Mouse (Mus musculus) forebrain, embryonic 16.5 days (tissue): ENCODE measurements around the gene Crabp1. TPM values are rescaled to one million over a fixed set of nuclear protein-coding genes. Genes with fewer than 3 reads are reported as not detected.

Experiments
- ATAC-seq: fragments of 200-750 bp; cut with Nextera tagmentation; 2 replicates; pipeline ENCODE4 v1.8.0; 2017; ENCODE audit warnings: mild to moderate bottlenecking, moderate library complexity
- H3K27ac ChIP-seq: fragments of 300-500 bp; sonication (generic); 2 replicates; pipeline ENCODE4 v1.5.1; 2014; ENCODE audit warnings: low read length, control low read depth
- H3K27me3 ChIP-seq: fragments of 300-500 bp; sonication (generic); replicated peaks from 2 replicates; pipeline ENCODE4 v1.6.1; 2014; ENCODE audit warnings: low read length; ENCODE audit not compliant: control insufficient read depth, insufficient read depth
- H3K36me3 ChIP-seq: fragments of 300-500 bp; sonication (generic); 2 replicates; pipeline ENCODE4 v1.6.1; 2014; ENCODE audit not compliant: control insufficient read depth, insufficient read depth
- H3K4me1 ChIP-seq: fragments of 300-500 bp; sonication (generic); replicated peaks from 2 replicates; pipeline ENCODE4 v1.6.1; 2014; ENCODE audit warnings: low read length; ENCODE audit not compliant: control insufficient read depth, insufficient read depth
- H3K4me2 ChIP-seq: fragments of 300-500 bp; sonication (generic); 2 replicates; pipeline ENCODE4 v1.6.1; 2014; ENCODE audit warnings: mild to moderate bottlenecking, low read length, control low read depth
- H3K4me3 ChIP-seq: fragments of 300-500 bp; sonication (generic); replicated peaks from 2 replicates; pipeline ENCODE4 v1.5.1; 2014; ENCODE audit warnings: mild to moderate bottlenecking, low read length, control low read depth
- H3K9ac ChIP-seq: fragments of 300-500 bp; sonication (generic); replicated peaks from 2 replicates; pipeline ENCODE4 v1.6.1; 2014; ENCODE audit warnings: low read depth, low read length, control low read depth
- H3K9me3 ChIP-seq: fragments of 300-500 bp; sonication (generic); 2 replicates; pipeline ENCODE4 v1.6.1; 2016; ENCODE audit warnings: low read length; ENCODE audit not compliant: control insufficient read depth
- WGBS: fragments of 180-500 bp; shearing (Covaris S2); extraction: QIAGEN DNeasy Blood & Tissue Kit; methylation state at CpG from one replicate; pipeline ENCODE4 v1.1.7; 2014; 5-methylcytosine and 5-hydroxymethylcytosine counted together
- polyA plus RNA-seq: library from polyadenylated mRNA; unstranded; fragments of >200 nt; fragmentation: Nextera tagmentation; extraction: Ambion mirVana; gene quantifications from 2 replicates; pipeline ENCODE4 v1.2.1, GENCODE M21; 2015

The Crabp1 gene
- polyA plus RNA-seq, 1 experiment from 2014 or later, result 55.4 TPM

DNA sequence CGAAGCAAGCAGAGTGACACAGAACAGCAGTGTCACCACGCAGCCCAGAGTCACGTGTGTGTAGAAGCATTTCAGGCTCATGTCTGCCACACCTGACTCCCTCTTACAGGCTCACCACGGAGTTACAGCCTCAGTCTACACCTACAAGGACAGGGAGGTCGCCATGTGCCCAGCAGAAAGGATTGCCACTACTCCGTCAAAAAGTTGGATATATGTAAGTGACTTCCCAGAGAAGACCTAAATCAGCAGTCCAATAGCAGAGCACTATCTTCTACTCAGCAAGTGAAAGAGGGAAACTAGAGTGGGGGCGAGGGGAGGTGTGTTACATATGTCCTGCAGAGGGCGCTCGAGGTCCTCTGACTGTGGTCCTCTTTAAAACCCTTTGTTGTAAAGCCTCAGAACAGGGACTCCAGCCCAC is 28.3 kb upstream of the Crabp1 start:
- H3K4me3 ChIP-seq, result no peak overlapping the region
- ATAC-seq, result no peak
- H3K4me1 ChIP-seq, result peaks cover 17% of the 10 kb centered on the region
- H3K36me3 ChIP-seq, result no peaks in the 10 kb centered on the region
- no peak overlapping the region for H3K9ac ChIP-seq
- 19% methylated on average over 9 of the region's 9 CpGs for WGBS
- H3K27ac ChIP-seq, result no peak overlapping the region
- no peaks in the 10 kb centered on the region for H3K27me3 ChIP-seq
- no peak overlapping the region for H3K4me2 ChIP-seq
- H3K9me3 ChIP-seq, result no peaks in the 10 kb centered on the region

- H3K9me3 ChIP-seq, result no peaks in the 10 kb centered on the region
- no peak overlapping the region for H3K27ac ChIP-seq
- ATAC-seq, result 0 out of 2 replicates have a peak, but pooled peaks have one; percentile 32
- H3K36me3 ChIP-seq, result no peaks in the 10 kb centered on the region
- WGBS, result 29% methylated on average over 3 of the region's 3 CpGs
- no peak overlapping the region for H3K9ac ChIP-seq
- H3K4me3 ChIP-seq, result no peak overlapping the region
- no peak overlapping the region for H3K4me2 ChIP-seq
- peaks cover 9% of the 10 kb centered on the region for H3K4me1 ChIP-seq
- H3K27me3 ChIP-seq, result no peaks in the 10 kb centered on the region
Measured at GRCm38 (mm10) chr9:54738376-54738775, 26.2 kb upstream of the Crabp1 start.

DNA sequence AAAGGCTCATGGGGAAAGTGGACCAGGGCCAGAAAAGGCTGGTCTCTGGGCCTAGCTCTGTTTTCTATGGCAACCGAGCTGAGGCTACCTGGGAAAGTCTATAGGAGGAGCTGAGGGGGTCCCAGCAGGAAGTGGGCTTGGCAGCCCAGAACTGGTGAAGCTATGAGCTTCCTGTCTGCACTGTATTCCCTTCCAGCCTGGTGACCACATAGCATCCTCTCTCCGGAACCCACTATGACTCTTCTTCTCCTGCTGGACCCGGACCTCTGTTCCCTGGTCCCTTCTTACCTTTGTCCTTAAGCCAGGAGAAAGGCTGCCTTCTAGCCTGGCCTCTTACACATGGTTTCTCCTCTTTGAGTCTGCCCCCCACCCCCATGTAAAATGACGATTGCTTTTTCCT is 20.7 kb upstream of the Crabp1 start:
- Histone ChIP-seq H3K9ac (no peak overlapping the region), H3K27ac (no peak overlapping the region), H3K27me3 (no peaks in the 10 kb centered on the region), H3K36me3 (no peaks in the 10 kb centered on the region), H3K9me3 (no peaks in the 10 kb centered on the region), H3K4me2 (no peak overlapping the region), H3K4me3 (no peak overlapping the region), H3K4me1 (peaks cover 2% of the 10 kb centered on the region; the same call in 1 of the 2 replicates)
- 83% methylated on average over 4 of the region's 4 CpGs for WGBS
- ATAC-seq, result no peak

DNA sequence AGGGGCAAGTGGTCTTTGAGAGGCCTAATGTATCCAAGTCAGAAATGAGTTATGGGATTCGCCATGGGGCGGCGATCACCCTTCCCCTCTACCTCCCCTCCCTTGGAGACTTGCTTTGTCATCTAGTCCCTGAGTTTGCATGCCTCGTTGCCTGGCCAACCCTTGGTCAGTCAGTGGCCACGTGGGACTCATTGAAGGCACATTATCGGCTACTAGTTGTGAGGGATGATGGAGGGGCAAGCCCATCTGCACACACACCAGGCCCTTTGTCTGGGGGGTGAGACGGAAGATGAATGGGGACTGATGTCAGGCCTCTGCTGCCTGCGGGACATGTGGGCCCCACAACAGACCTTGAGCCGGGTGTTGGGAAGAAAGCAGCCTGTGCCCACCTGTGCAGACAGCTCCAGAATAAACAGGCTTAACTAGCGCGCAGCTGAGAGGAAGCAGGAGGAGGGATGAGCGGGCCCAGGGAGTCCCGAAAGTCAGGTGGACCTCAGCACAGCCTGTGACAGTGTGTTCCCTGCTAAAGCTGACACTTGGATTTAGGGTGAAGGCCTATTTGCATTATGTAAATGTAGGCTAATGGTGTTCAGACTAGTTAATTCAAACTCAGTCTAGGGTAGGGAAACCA is 18.7 kb upstream of the Crabp1 start:
- H3K36me3 ChIP-seq, result no peaks in the 10 kb centered on the region
- H3K4me2 ChIP-seq, result no peak overlapping the region
- H3K27me3 ChIP-seq, result no peaks in the 10 kb centered on the region
- no peaks in the 10 kb centered on the region for H3K9me3 ChIP-seq
- no peak overlapping the region for H3K4me3 ChIP-seq
- no peaks in the 10 kb centered on the region; the same call in 1 of the 2 replicates for H3K4me1 ChIP-seq
- H3K9ac ChIP-seq, result no peak overlapping the region
- 53% methylated on average over 13 of the region's 13 CpGs for WGBS
- ATAC-seq, result no peak; the same call in 1 of the 2 replicates
- H3K27ac ChIP-seq, result no peak overlapping the region

DNA sequence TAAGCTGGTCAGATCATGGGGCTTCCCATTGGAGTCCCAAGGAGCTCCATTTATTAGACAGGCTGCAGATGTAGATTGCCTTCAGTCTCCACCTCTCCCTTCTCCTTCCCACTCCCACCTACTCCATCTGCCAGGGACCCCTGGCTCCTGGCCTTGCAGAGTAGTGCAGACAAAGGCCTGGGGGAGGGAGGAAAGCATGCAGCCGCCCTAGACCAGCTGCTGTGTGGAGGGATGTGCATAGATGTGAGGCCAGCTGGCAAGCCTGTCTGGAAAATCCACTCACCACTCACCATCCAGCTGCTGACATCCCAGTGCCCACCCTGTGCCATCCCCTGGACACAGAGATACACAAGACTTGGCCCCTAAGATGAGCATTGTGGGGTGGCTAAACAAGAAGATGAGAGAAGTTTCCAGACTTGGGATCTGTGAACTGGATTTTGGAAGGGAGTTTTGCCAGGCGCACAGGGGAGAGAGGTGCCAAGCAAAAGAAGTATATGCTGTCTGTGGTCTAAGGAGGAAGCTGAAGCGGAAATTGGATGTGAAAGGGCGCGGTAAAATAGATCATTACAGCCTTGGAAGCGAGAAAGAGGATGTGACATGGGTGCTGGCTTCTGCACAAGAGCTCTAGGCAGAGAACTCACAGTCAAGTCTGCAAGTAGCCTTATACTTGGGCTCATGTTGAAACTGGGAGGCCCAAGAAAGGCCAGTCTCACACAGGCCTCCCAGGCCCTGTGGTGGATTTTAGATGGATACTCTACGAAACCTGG is 14.2 kb upstream of the Crabp1 start:
- no peak overlapping the region for H3K27ac ChIP-seq
- H3K4me3 ChIP-seq, result no peak overlapping the region
- no peaks in the 10 kb centered on the region for H3K36me3 ChIP-seq
- H3K9me3 ChIP-seq, result no peaks in the 10 kb centered on the region
- H3K27me3 ChIP-seq, result no peaks in the 10 kb centered on the region
- no peak overlapping the region for H3K4me2 ChIP-seq
- H3K4me1 ChIP-seq, result no peaks in the 10 kb centered on the region; the same call in 1 of the 2 replicates
- ATAC-seq, result no peak
- H3K9ac ChIP-seq, result no peak overlapping the region
- 86% methylated on average over 7 of the region's 7 CpGs for WGBS

GRCm38 (mm10) chr9:54751684-54752083 is 12.9 kb upstream of the Crabp1 start:
- no peak for ATAC-seq
- no peak overlapping the region for H3K27ac ChIP-seq
- no peaks in the 10 kb centered on the region; the same call in 1 of the 2 replicates for H3K4me1 ChIP-seq
- no peaks in the 10 kb centered on the region for H3K36me3 ChIP-seq
- no peak overlapping the region for H3K4me3 ChIP-seq
- H3K9me3 ChIP-seq, result no peaks in the 10 kb centered on the region
- no peak overlapping the region for H3K9ac ChIP-seq
- H3K4me2 ChIP-seq, result no peak overlapping the region
- no peaks in the 10 kb centered on the region for H3K27me3 ChIP-seq
- WGBS, result 100% methylated on average over 1 of the region's 2 CpGs

DNA sequence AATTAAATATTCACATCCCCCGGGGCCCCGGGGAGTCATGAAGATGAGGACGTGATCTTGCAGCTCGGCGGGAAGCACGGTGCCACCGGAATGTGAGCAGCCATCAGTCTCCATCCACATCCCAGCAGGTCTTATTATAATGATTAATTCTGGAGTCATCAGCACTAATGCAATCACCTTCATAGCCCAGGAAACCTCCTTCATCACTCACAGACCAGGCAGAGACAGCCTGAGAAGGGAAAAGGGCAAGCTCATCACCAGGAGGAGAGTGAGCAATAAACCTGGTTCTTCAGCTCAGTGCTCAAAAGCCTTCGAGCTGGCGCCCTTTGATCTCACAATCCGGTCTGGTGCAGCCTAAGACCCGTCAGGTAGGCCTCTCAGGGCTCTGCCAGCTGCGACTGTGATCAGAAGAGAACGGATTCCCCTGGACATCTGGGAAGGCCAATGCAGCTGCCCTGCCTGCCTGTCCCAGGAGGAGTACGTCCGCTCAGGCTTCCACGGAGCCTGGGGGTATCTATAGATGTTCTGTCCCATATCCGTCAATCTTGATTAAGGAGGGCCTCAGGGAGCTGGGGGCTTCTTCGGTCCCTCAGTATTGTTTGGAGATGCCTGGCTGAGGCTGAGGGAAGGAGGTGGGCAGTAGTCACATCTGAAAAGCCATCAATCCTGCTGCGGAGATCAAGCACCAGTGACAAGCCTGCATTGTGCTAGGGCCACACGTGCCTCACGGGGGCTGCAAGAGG is 12.2 kb upstream of the Crabp1 start:
- H3K4me3 ChIP-seq, result no peak overlapping the region
- no peaks in the 10 kb centered on the region; the same call in 1 of the 2 replicates for H3K4me1 ChIP-seq
- no peak overlapping the region for H3K4me2 ChIP-seq
- ATAC-seq, result no peak
- no peak overlapping the region for H3K9ac ChIP-seq
- H3K9me3 ChIP-seq, result no peaks in the 10 kb centered on the region
- no peaks in the 10 kb centered on the region for H3K27me3 ChIP-seq
- 35% methylated on average over 21 of the region's 21 CpGs for WGBS
- no peaks in the 10 kb centered on the region for H3K36me3 ChIP-seq
- H3K27ac ChIP-seq, result no peak overlapping the region

- no peaks in the 10 kb centered on the region for H3K36me3 ChIP-seq
- 64% methylated on average over 11 of the region's 11 CpGs for WGBS
- no peak overlapping the region for H3K4me3 ChIP-seq
- no peaks in the 10 kb centered on the region for H3K9me3 ChIP-seq
- no peaks in the 10 kb centered on the region for H3K27me3 ChIP-seq
- no peak overlapping the region for H3K27ac ChIP-seq
- no peak overlapping the region for H3K4me2 ChIP-seq
- H3K4me1 ChIP-seq, result no peaks in the 10 kb centered on the region; the same call in 1 of the 2 replicates
- no peak for ATAC-seq
- H3K9ac ChIP-seq, result no peak overlapping the region
Measured at GRCm38 (mm10) chr9:54752944-54753295, 11.6 kb upstream of the Crabp1 start.

GRCm38 (mm10) chr9:54759592-54759991 is 5.0 kb upstream of the Crabp1 start:
- no peak overlapping the region for H3K4me3 ChIP-seq
- peaks cover 17% of the 10 kb centered on the region for H3K27me3 ChIP-seq
- H3K9ac ChIP-seq, result no peak overlapping the region
- ATAC-seq, result no peak
- H3K27ac ChIP-seq, result no peak overlapping the region
- no peaks in the 10 kb centered on the region for H3K36me3 ChIP-seq
- peaks cover 2% of the 10 kb centered on the region for H3K4me1 ChIP-seq
- WGBS, result 15% methylated on average over 6 of the region's 6 CpGs
- H3K9me3 ChIP-seq, result no peaks in the 10 kb centered on the region
- no peak overlapping the region for H3K4me2 ChIP-seq
